Mouse (Mus musculus) common myeloid progenitor, adult 5-6 weeks (primary cell): ENCODE results near the gene Slc24a1. TPM values are rescaled to one million over a fixed set of nuclear protein-coding genes. Genes with fewer than 3 reads are reported as not detected.
"Not testable (repeated sequence)": the region's sequence is repeated elsewhere in the genome, so short reads cannot be mapped to it uniquely, and the experiment has no call there.

ENCODE experiments used
- ATAC-seq: replicated peaks from 2 replicates; pipeline ENCODE4 v1.8.0; 2016; ENCODE audit warnings: low read depth, mild to moderate bottlenecking, moderate TSS enrichment, inconsistent platforms; ENCODE audit not compliant: poor library complexity, severe bottlenecking
- total RNA-seq: library from RNA; stranded (forward); fragments of 200-1000, 187-1606 nt; gene quantifications from 2 replicates; pipeline ENCODE4 v1.2.3, GENCODE M21; 2017

Gene Slc24a1
- total RNA-seq: 0.18 TPM in 1 of 2 replicates, not detected in the other

DNA sequence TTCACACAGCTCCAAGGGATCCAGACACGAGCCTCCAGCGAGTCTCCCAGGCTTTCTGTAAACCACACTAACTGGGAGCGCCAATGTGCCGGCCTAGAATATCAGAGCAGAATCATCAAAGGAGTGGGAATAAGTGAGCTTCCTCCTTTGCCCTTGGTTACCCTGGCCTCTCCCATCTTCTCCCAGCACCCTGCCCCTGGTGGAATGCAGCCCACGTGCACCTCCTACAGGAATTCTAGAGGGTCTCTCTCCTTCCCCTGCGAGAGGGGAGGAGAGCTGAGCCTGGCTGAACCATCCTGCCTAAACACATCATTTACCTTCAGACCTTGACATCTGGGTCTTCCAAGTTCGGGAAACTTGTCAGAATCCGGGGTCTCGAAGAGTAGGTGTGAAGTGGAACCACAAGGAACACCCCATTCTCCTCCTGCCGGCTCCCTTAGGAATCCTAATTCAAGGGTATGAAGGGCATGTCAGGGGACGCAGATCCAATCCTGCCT, at the start of gene Slc24a1:
Slc24a1 (minus strand) TSS at position 447 of the 497 bp plus-strand sequence.
- ATAC-seq: no peak

DNA sequence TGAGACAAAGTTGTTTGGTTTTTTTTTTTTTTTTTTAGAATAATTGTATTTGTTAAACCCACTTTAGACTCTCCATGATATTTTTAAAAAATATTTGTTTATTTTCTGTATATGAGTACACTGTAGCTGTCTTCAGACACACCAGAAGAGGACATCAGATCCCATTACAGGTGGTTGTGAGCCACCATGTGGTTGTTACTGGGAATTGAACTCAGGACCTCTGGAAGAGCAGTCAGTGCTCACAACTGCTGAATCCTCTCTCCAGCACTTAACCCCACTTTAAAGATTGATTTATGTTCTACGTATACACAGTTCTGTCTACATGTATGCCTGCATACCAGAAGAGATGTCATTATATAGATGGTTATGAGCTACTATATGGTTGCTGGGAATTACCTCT, 44.1 kb upstream of the Slc24a1 start:
- not testable (repeated sequence) for ATAC-seq

DNA sequence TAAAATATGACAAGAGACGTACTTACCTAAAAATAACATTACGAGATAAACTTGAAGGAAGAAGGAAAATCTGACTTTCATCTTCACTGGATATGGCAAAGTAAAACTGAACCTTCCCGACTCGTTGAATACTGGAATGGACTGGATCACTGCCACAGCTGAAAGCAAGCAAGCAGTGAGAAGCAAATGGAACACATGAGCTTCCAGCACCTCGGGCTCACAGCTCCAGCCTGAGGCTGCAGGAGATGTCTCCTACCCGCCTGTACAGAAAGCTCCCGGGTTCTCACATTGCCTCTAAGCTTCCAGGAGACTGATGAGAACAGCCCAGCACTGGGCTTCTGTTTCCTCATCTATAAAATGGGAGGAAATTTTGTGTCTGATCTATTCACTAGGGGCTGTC, 38.9 kb upstream of the Slc24a1 start:
- ATAC-seq: no peak

DNA sequence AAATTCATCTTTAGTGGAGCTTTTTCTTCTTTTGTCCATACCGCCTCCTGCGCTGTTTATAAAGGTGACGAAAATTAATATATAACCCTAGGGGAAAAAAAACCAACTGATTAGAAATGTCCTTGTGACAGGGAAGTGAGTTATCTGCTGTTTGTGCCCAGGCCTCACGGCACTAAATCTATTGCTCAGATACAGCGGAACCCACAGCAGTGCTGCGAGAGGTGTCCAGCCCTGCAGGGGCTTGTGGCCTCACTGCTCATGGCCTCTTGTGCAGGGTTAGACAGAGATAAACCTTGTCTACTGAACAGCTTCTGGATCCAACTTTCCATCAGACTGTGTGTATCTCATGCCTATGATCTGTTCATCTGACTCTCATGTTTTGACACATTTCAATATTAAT, 37.0 kb upstream of the Slc24a1 start:
- ATAC-seq: no peak

DNA sequence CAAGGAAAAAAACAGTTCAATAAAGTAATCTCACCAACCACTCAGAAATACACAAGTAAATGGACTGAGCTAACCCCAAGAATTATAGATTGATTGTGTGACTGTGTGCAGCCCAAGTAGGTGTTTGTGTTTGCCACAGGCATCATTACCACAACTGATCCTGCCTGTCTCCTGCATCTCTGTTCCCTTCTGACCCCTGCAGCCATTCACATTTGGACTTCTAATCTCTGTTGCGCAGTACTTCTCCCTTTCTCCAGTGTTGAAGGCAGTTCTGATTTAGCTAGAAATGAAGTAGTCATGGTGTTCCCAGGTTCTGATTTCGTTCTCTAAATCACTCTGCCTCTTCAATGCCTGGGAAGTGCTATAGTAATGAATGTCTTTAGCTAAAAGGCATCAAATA, 36.2 kb upstream of the Slc24a1 start:
- no peak for ATAC-seq

DNA sequence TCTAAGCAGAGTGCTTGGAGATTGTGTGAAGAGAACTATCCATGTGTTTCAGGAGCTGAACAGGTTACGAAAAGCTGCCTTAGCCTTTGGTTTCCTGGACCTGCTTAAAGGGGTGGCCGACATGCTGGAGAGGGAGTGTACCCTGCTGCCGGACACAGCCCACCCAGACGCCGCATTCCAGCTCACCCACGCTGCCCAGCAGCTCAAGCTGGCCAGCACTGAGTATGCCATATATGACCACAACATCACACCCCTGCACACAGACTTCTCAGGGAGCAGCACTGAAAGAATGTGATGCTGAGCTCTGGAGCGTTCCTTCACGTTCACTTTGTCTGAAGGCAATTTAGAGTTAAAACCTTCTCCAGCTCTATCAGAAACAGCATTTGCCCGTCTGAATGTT, 34.4 kb upstream of the Slc24a1 start:
- no peak for ATAC-seq

DNA sequence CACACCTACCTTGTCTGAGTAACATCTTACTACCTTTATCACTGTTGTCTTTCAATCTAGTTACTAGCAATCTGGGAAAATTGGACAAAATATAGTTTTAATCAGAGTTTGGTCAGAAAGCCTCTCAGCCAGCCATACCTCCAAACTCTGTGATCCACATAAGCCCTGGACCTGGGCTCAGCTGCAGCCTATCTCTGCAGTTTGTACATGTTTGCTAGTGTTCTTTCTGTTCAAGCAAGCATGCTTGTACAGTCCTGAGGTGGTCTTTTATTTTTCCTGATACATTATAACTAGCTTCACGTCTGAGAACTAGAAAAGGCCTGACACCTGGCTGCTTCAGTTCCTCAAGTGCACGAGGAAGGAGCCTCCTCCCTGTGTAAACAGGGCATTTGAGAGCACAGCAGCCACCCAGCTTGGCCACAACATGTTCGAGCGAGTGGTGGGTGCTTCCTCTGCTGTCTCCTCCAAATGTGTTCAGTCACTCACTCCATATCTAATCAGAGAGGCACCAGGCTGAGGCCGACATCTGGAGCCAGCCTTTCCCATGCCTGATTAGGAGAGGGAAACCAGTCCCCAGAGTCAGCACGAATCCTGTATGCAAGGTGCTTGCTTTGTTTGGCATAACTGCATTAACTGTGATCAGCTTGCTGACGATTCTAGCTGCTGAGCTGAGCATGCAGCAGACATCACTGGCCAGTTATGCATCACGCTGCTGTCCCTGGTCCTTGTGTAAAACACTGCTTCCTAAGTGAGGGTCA, 33.8 kb upstream of the Slc24a1 start:
- ATAC-seq: no peak; the same call in 1 of the 2 replicates

DNA sequence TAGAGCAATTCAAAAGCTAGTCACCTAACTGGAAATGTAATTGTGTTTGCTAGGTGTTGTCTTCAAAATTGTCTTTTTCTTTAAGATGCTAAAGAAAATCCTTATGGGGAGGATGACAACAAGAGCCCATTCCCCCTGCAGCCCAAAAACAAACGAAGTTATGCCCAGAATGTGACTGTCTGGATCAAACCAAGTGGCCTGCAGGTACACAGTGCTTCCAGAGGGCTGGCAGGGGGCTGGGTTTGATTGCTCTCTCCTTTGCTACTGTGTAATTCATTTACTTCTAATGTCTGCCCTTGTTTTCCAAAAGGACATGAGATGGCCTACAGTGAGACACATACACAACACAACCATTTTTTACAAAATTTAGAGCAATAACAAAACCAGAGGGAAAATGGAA, 30.5 kb upstream of the Slc24a1 start:
- no peak for ATAC-seq

DNA sequence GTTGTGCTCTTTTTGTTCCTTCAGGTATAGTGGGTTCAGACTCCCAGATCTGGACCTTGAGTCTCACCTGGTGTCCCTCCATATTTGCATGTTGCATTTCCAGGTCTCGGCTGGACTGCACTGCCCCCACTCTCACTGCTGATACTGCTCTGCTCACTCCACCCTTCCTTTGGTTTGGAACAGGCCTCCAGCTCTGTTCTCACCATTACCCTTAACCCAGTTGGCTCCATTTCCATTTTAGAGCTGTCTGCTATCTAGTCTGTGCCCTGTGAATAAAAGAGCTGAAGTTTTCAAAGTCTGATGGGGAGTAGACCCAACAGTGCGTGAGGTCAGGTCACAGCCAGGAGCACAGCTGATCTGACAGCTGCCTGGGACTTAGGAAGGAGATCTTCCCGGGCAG, 29.1 kb upstream of the Slc24a1 start:
- ATAC-seq: no peak

DNA sequence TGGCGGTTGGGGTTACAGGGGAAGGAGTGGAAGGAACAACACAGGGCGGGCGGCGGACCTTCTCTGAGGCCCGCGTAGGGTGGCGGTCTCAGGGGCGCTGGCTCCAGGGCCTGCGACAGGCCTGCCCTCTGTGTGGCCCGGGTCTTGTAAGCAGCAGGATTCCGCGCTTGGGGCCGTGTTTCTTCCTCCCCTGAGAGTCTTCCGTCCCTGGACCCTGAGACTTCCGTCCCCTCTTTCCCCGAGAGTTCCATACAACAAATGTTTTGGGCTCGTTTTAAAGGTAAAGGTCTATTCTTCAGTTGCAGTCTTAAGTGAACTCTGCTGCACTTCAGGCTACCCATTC, 9.5 kb upstream of the Slc24a1 start:
- peak; percentile 63 for ATAC-seq

DNA sequence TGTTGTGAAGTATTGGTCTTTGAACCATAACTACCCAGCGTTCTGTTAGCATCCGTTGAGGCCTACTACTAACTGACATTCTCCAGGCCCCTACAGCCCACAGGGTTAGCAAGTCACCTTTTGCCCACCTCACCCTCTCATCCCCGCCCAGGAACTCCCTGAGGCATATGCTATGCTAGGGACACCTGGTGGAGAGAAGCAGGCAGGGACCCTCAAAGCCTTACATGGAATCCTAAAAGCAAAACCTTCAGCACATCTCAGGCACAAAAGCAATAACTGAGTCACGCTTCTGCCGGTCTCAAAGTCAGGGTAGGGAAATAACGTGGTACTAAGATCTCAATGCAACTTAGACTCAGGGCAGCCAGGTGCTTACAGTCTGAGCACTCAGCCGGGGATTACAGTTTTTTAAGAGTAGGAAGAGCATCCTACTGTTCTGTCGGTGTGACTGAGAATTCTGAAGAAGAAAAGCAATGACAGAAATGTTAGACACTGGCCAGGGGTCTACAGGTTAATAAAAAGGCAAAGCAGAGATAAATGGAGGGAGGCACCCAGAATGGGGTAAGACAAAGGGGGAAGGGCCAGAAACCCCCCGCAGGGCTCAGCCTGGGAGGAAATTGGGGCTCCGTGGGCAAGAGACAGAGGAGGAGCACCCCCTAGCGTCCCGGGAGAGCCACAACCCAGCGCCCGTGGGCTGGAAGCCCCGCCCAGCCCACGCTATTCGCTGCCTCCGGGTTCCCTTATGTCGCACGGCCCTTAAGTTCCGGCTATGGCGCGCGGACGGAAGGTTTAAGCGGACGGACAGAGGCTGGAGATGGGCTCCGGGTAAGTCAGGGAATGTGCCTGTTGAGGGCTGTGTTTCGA, 8.9 kb upstream of the Slc24a1 start, which contains the start of gene Ints14:
Ints14 (plus strand) TSS at position 789 of the 861 bp plus-strand sequence.
- peak; percentile 96 for ATAC-seq

DNA sequence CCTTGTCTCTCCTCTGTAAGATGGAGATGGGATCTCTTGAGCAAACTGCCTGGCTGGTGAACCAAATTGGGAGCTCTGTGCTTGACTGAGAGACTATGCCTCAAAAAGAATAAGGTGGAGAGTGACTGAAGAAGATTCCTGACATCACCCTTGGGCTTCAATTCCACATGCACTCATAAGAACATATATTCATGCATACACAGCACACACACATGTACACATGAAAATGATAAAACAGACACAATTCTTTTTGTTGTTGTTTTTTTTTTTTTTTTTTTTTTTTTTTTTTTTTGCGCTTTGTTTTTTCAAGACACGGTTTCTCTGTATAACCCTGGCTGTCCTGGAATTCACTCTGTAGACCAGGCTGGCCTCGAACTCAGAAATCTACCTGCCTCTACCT, 5.9 kb upstream of the Slc24a1 start:
- no peak for ATAC-seq

DNA sequence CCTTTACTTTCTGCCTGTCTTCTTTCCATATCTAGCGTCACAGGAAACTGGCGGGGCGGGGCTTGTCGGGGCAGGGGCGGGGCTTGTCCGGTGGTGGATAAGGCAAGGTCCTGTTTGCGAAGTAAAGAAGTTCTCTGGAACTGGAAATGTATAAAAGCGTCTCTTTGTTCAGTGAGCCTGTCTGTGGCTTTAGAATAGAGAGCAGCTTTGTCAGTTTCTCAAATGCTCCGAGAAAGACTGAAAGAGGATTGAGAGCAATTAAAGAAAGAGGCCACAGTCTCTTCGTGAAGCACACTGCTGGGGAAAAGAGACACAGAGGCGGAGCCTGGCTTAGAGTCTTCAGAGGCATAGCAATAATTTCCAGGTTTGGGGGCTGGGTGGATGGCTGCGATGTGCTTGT, 4.9 kb upstream of the Slc24a1 start:
- ATAC-seq: no peak; the same call in 1 of the 2 replicates

DNA sequence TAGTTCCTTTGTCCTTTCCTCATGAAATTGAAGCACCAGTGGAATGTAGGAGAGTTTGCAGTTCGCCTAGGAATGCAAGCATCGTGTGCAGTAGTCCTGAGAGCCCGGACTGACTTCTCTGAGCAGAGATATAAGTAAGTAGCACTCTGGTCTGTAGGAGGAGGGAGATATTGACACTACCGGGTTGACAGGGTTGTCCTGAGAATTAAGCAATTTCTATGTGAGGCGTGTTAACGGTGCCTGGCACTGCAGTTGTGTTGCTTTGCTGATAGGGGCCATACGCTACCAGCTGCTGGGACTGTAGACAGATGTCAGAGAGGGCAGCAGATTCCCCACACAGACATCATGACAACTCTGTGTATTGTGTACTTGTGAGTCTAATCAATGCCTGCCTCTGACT, 1.8 kb upstream of the Slc24a1 start:
- no peak for ATAC-seq

DNA sequence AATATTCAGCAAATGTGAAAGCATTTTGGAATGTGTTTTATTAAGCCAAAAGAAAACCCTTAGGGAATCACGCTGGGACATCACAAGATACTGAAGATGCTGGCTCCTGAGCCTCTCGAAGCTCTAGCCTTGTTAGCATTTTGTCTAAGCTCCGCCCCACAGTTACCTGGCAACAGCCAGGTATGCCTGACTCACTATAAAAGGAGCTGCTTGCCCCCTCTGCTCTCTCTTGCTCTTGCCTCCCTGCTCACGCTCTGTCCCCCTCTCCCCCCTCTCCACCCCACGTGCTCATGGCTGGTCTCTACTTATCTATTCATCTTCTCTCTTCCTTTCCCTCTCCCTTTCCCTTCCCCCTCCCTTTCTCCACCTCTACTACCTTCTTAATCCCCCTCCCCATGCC, 648 bp upstream of the Slc24a1 start:
- ATAC-seq: no peak

DNA sequence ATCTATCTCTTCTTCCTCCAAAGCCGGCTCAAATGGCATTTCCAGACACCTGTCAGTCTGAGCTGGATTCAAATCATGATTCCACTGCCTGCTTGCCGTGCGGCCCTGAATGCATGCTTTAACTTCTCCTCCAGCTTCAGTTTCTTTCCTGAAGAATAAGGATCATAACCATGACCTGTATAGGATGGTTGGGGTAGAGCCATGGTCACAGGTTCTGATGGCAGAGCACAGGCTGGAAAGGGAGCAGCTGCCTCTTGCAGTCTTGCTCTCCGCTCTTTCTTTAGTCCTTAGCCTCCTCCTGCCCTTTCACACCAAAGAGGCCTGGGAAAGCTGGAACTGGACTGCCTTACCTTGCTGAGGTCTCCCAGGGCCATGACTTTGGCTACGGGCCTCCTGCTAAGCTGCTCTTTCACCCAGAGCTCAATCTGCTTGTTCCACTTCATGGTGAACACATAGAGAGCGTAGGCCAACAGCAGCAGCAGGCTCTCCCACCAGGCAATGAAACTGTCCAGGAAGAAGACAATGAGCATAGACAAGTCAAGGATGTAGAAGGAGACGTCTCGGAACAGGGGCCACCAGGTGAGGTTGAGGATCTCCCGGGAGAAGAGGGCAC, 3.8 kb downstream of the Slc24a1 start:
- ATAC-seq: no peak

DNA sequence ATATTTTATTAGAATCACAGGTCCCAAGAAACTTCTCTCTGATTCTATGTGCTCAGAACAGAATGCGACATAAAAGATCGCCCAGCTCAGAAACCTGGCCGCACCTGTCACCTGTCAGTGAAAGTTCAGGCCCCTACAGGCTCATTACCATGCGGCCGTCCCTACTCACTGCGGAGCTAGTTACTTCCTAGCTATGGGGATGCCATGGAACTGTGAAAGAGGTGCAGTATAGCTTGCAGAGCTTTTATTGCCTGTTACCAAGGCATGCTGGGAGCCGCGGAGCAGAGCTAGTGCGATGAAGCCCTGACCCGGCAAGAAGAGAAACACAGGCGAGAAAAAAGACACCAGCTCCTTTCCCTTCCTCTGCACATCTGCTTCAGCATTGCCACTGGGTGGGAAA, 7.4 kb downstream of the Slc24a1 start:
- ATAC-seq: no peak

DNA sequence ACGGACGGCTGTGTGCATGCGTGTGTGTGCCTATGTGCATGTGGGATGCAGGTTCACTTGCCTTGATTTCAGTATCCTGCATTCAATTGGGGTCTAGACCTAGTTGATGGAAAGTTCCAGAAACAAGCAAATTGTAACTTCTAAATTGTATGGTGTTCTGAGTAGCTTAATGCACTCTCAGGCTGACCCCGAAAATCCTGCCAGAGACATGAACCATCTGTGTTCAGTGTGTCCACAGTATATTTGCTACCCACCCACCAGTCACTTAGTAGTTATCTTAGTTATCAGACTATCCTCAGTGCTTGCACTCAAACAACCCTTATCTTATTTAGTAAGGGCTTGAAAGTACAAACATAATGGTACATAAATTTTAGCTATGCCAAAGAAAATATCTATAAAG, 9.8 kb downstream of the Slc24a1 start:
- no peak for ATAC-seq

DNA sequence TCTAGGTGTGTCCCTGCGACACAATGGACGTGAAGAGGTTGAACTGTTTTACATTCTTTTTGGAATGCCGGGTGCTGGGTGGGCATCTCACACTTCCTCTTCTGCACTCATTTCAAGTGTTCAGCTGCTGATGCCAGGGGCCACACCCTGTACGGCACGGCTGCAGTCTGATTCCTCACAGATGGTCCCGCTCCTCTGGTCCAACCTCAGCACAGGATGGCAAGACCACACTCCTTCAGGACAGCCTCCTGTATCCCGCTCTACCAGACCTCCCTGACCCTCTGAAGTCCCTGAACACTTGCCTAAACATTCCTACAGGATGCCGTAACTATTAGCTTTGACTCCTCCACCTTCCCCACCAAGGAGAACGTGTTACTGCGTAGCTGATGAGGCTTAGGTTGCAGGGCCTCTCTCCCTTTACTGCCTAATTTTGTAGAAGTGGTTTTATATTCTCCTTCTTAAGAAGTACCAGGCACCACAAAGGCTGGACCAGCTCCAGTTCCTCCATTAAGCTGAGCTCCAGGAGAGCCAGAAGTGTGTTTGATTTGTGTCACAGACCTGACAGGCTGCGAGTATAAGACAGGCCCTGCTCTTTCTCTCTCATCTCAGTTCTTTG, 10.6 kb downstream of the Slc24a1 start:
- ATAC-seq: no peak

DNA sequence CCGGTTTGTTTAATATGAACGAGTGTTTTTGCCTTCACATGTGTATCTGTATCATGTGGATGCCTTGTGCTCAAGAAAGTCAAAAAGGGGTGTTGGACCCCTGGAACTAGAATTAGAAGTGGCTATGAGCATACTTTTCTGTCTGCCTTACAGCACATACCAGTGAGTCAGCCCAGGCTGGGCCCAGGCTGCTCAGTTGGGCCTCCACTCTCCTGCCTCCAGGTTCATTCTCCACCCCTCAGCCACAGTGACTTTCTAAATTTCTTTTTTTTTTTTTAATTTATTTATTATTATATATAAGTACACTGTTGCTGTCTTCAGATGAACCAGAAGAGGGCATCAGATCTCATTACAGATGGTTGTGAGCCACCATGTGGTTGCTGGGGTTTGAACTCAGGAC, 11.6 kb downstream of the Slc24a1 start:
- no peak for ATAC-seq
